Mouse (Mus musculus): Measurements from ENCODE around the gene Selenoh. TPM values are rescaled to one million over a fixed set of nuclear protein-coding genes. Genes with fewer than 3 reads are reported as not detected.

Gene Selenoh
- 10 to 100 TPM; 59.9 to 60.8 TPM for total RNA-seq (2021)

GRCm38 (mm10) chr2:84670569-84670933 lies at the start of gene Selenoh:
Gene Selenoh, minus strand, starts transcription at chr2:84670770.
- peak; percentile 87 to 89 for DNase-seq
- intact Hi-C loops (cut with DNase I), result no loop called here

- peak in 1 of 2 experiments; percentile 37 for DNase-seq
- intact Hi-C loops (cut with DNase I), result loop anchor here (5.0 kb wide), 1 partner anchor 240 kb away; the partner anchor contains the start of gene Tfpi
These were observed 46.8 kb upstream of the Selenoh start for GRCm38 (mm10) chr2:84717357-84717756.

GRCm38 (mm10) chr2:84716423-84717355 lies 46.1 kb upstream of the Selenoh start:
- intact Hi-C loops (cut with DNase I), result loop anchor here (5.0 kb wide), 1 partner anchor 239 kb away; the partner anchor contains the start of gene Tfpi
- peak; percentile 29 to 30 for DNase-seq

GRCm38 (mm10) chr2:84715562-84716361 lies 45.2 kb upstream of the Selenoh start:
- intact Hi-C loops (cut with DNase I), result loop anchor here (1.0 to 5.0 kb wide), 2 partner anchors 28 to 238 kb away; partner anchors contain the start of genes Gm19426 and Tfpi
- peak in 1 of 2 experiments; percentile 78 for DNase-seq

GRCm38 (mm10) chr2:84714811-84715561 lies 44.4 kb upstream of the Selenoh start, which contains the start of gene Zdhhc5:
Gene Zdhhc5, minus strand, starts transcription at chr2:84715180.
- peak; percentile 99 for DNase-seq
- intact Hi-C loops (cut with DNase I), result loop anchor here (1.0 to 5.0 kb wide), 3 partner anchors 28 to 238 kb away; partner anchors contain the start of genes Gm19426, Gm28635, Med19 and Tfpi

- intact Hi-C loops (cut with DNase I), result loop anchor here (5.0 kb wide), 1 partner anchor 37 kb away; the partner anchor contains the start of genes Gm28635, Med19 and Tmx2
- no peak for DNase-seq
These were observed 43.8 kb upstream of the Selenoh start for GRCm38 (mm10) chr2:84714422-84714810.

GRCm38 (mm10) chr2:84711898-84712297 lies 41.3 kb upstream of the Selenoh start:
- DNase-seq, result no peak
- intact Hi-C loops (cut with DNase I), result loop anchor here (5.0 kb wide), 1 partner anchor 35 kb away; the partner anchor contains the start of genes Gm28635, Med19 and Tmx2

GRCm38 (mm10) chr2:84707523-84707922 lies 37.0 kb upstream of the Selenoh start:
- intact Hi-C loops (cut with DNase I), result no loop called here
- DNase-seq, result no peak

- DNase-seq, result no peak
- intact Hi-C loops (cut with DNase I), result no loop called here
These were observed 34.7 kb upstream of the Selenoh start for GRCm38 (mm10) chr2:84705295-84705694.

GRCm38 (mm10) chr2:84704329-84704728 lies 33.8 kb upstream of the Selenoh start:
- DNase-seq, result no peak
- intact Hi-C loops (cut with DNase I), result no loop called here

- intact Hi-C loops (cut with DNase I), result no loop called here
- DNase-seq, result no peak
These were observed 32.9 kb upstream of the Selenoh start for GRCm38 (mm10) chr2:84703497-84703896.

GRCm38 (mm10) chr2:84695007-84695695 lies 24.6 kb upstream of the Selenoh start:
- no peak for DNase-seq
- intact Hi-C loops (cut with DNase I), result no loop called here

- no peak for DNase-seq
- intact Hi-C loops (cut with DNase I), result no loop called here
These were observed 19.5 kb upstream of the Selenoh start for GRCm38 (mm10) chr2:84690050-84690449.

- intact Hi-C loops (cut with DNase I), result no loop called here
- DNase-seq, result no peak
These were observed 17.7 kb upstream of the Selenoh start for GRCm38 (mm10) chr2:84688080-84688844.

- no peak for DNase-seq
- intact Hi-C loops (cut with DNase I), result no loop called here
These were observed 12.1 kb upstream of the Selenoh start for GRCm38 (mm10) chr2:84682605-84683183.

- intact Hi-C loops (cut with DNase I), result loop anchor here (5.0 kb wide), 1 partner anchor 33 kb away; no protein-coding TSS in a partner anchor
- DNase-seq, result no peak
These were observed 8.4 kb upstream of the Selenoh start, which contains the start of gene Tmx2 for GRCm38 (mm10) chr2:84679016-84679415. Gene Tmx2, minus strand, starts transcription at chr2:84679140.

- intact Hi-C loops (cut with DNase I), result loop anchor here (5.0 kb wide), 1 partner anchor 34 kb away; no protein-coding TSS in a partner anchor
These were observed 7.7 kb upstream of the Selenoh start, which contains the start of the genes Gm28635 and Med19 for GRCm38 (mm10) chr2:84677968-84678880. Gene Gm28635, minus strand, starts transcription at chr2:84678041. Gene Med19, plus strand, starts transcription at chr2:84678402.

More at GRCm38 (mm10) chr2:84677968-84678880, 7.7 kb upstream of the Selenoh start, which contains the start of the genes Gm28635 and Med19:
- peak; percentile 98 for DNase-seq

All from heart, postnatal 10 days (tissue).